Mouse (Mus musculus): ENCODE measurements around the gene Rb1. TPM values are rescaled to one million over a fixed set of nuclear protein-coding genes. Genes with fewer than 3 reads are reported as not detected.
A peak's percentile ranks its signal among the peaks of the same experiment; 100 is the strongest.

Rb1 gene
- polyA plus RNA-seq, 1 experiment from 2014 or later, result 27.5 TPM

DNA sequence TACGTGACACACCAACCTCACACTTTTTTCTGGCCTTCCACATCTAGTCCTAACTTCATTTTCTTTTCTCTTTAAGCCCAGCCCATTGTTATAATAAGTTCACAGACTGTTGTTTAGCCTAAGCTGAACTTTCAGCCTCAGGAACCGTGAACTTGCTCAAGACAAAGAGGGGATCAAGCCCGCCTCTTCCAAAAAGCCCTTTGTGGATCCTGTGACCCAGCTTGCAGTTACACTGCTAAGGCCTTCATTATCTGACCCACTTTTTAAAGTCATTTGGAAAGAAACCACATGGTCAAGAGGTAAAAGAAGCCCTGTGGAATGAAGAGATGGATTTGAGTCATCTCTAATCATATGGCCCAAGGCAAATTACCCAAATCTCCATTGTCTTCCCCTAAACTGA, 183.8 kb downstream of the Rb1 start:
- no peaks in the 10 kb centered on the region for H3K36me3 ChIP-seq
- H3K4me2 ChIP-seq, result peak overlapping the region; percentile 70
- no peak overlapping the region for H3K4me3 ChIP-seq
- H3K9me3 ChIP-seq, result no peaks in the 10 kb centered on the region
- WGBS, result 67% methylated on average over 3 of the region's 3 CpGs
- ATAC-seq (ENCODE audit: low FRiP score, low read depth), result no peak
- H3K27ac ChIP-seq (replicated peaks), result peak overlapping the region; percentile 94; the same call in 1 of the 2 replicates
- H3K27me3 ChIP-seq, result no peaks in the 10 kb centered on the region
- H3K9ac ChIP-seq, result no peak overlapping the region
- H3K4me1 ChIP-seq (replicated peaks), result peaks cover 24% of the 10 kb centered on the region

DNA sequence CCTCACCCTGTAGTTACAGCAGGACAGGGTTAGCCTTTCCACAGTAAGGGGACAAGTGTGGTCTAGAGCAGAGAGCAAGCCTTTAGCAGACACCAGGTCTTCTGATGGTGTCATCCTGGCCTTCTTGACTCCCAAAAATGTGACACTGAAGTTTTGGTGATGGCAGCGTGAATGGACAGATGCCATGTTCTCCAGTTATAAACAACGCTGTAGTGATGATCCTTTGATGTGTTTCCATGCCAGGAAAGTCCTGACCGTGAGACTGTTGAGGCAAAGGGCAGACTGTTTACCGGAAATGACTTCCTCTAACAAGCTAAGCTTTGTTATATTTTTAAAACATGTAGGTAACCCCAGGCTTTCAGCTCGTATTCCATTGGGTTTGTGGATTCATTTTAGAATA, 185.8 kb downstream of the Rb1 start:
- Histone ChIP-seq H3K4me3 (no peak overlapping the region), H3K4me2 (no peak overlapping the region), H3K27ac (replicated peaks) (no peak overlapping the region), H3K4me1 (replicated peaks) (peaks cover 21% of the 10 kb centered on the region), H3K9ac (no peak overlapping the region), H3K36me3 (no peaks in the 10 kb centered on the region), H3K27me3 (no peaks in the 10 kb centered on the region), H3K9me3 (no peaks in the 10 kb centered on the region)
- WGBS, result 82% methylated on average over 5 of the region's 5 CpGs
- ATAC-seq (ENCODE audit: low FRiP score, low read depth), result no peak

DNA sequence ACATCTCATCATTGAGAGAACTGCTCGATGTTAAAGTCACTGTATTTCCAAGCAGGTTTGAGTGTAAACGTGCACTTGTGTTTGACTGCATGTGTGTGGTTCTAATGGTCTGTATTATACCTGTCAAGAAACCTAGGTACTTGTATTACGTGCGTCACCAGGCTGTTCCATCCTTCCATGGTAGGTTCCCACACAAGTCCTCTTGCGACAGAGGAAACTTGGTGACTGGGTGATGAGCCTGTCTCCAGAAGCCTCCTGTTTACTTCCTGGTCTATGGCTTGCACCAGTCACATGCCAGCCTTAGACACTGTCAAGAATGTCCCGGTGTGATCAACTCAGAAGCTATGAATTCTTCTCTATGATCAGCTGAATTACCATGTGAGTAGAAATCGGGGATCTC, 187.1 kb downstream of the Rb1 start:
- ATAC-seq (ENCODE audit: low FRiP score, low read depth), result no peak
- Histone ChIP-seq H3K9ac (no peak overlapping the region), H3K36me3 (no peaks in the 10 kb centered on the region), H3K4me1 (replicated peaks) (peaks cover 9% of the 10 kb centered on the region), H3K27ac (replicated peaks) (no peak overlapping the region), H3K4me3 (no peak overlapping the region), H3K4me2 (no peak overlapping the region), H3K9me3 (no peaks in the 10 kb centered on the region), H3K27me3 (no peaks in the 10 kb centered on the region)
- WGBS, result 94% methylated on average over 7 of the region's 7 CpGs

DNA sequence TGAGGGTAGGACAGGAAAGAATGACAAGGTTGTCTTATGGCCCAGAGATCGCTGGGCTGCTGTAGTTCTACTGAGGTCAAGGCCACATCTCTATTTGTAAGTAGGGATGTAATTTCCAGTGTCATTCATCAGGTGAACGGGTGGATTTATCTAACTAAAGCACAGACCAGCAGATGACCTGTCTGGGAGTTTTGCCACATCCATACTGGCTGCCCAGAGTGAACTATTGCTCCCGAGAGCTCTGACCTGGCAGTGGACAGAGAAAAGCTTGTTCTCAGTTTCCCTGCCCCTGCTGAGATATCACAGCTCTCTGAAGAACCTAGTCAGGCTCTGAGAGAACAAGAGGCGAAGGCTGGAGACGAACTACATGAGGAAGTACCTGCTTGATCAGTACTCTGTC, 188.4 kb downstream of the Rb1 start:
- peaks cover 6% of the 10 kb centered on the region for H3K4me1 ChIP-seq (replicated peaks)
- no peak overlapping the region for H3K4me3 ChIP-seq
- H3K4me2 ChIP-seq, result no peak overlapping the region
- ATAC-seq (ENCODE audit: low FRiP score, low read depth), result no peak
- 84% methylated on average over 5 of the region's 5 CpGs for WGBS
- no peak overlapping the region for H3K27ac ChIP-seq (replicated peaks)
- H3K9ac ChIP-seq, result no peak overlapping the region
- no peaks in the 10 kb centered on the region for H3K27me3 ChIP-seq
- H3K36me3 ChIP-seq, result no peaks in the 10 kb centered on the region
- H3K9me3 ChIP-seq, result no peaks in the 10 kb centered on the region

MicroRNA genes within 50 kb of the gene (microRNA counts, 519-probe panel; counts per million panel counts)
- not detected for microRNA mmu-miR-687

Small RNA genes lying within 50 kb of the gene (microRNA-seq; reads per million reads assigned to microRNA genes)
- not detected for gene Mir687

Other genes with a start within 250 kb of the Rb1 start
- gene Rcbtb2, start 202.8 kb downstream of the Rb1 start, polyA plus RNA-seq (2015; fragmentation: Nextera tagmentation; extraction: Ambion mirVana), result 64.4 and 66.8 TPM in 2 replicates
- 4.3 and 5.2 TPM in 2 replicates for gene Lpar6, start 87.9 kb downstream of the Rb1 start, polyA plus RNA-seq (2015; fragmentation: Nextera tagmentation; extraction: Ambion mirVana)
- gene Itm2b, start 59.5 kb upstream of the Rb1 start, polyA plus RNA-seq (2015; fragmentation: Nextera tagmentation; extraction: Ambion mirVana), result 709 and 713 TPM in 2 replicates
- gene Med4, start 184.2 kb upstream of the Rb1 start, polyA plus RNA-seq (2015; fragmentation: Nextera tagmentation; extraction: Ambion mirVana), result 78.7 and 79.0 TPM in 2 replicates
- 122 and 124 TPM in 2 replicates for gene Sucla2, start 199.5 kb upstream of the Rb1 start, polyA plus RNA-seq (2015; fragmentation: Nextera tagmentation; extraction: Ambion mirVana)
- 8.5 and 8.8 TPM in 2 replicates for gene Nudt15, start 222.4 kb upstream of the Rb1 start, polyA plus RNA-seq (2015; fragmentation: Nextera tagmentation; extraction: Ambion mirVana)